Comparison of ENCODE assay signal across 19 mouse cellular contexts in genomic region chr17:35088151-35088550, GRCm38 (mm10). TPM values are rescaled to one million over a fixed set of nuclear protein-coding genes. Genes with fewer than 3 reads are reported as not detected.
DNase-seq lines count a peak whose midpoint lies in the region; ATAC-seq and TF ChIP-seq lines count a peak whose summit lies in the region.
"Had no signal": no experiment of that assay in that cellular context is flagged by ENCODE, and none has a peak within 500 bp of the region (broad histone marks: within the 10 kb centered on the region; RNA-seq: fewer than 3 reads in every experiment).

No protein-coding gene starts in this region.

- WGBS in forebrain, postnatal 0 days, result 51% methylated on average over 2 of the region's 2 CpGs
- WGBS in forebrain, embryonic 14.5 days, result 52% methylated on average over 2 of the region's 2 CpGs
- whole genome bisulfite sequencing in liver, postnatal 0 days (ENCODE audit: insufficient replicate concordance), result 47% methylated on average over 2 of the region's 2 CpGs
- 45% methylated on average over 2 of the region's 2 CpGs for WGBS in liver, embryonic 12.5 days (ENCODE audit: insufficient replicate concordance)
- WGBS in midbrain, embryonic 11.5 days, result 57% methylated on average over 2 of the region's 2 CpGs

- H3K36me3 ChIP-seq in forebrain, postnatal 0 days (ENCODE audit: insufficient read depth), result peaks cover 17% of the 10 kb centered on the region
- peaks cover 17% of the 10 kb centered on the region for H3K36me3 ChIP-seq in forebrain, embryonic 14.5 days (ENCODE audit: control insufficient read depth, insufficient read depth, low read length)
- H3K36me3 ChIP-seq in liver, postnatal 0 days (replicated peaks; ENCODE audit: insufficient read depth, low read length), result peaks cover 20% of the 10 kb centered on the region
- H3K36me3 ChIP-seq in liver, embryonic 12.5 days, result peaks cover 27% of the 10 kb centered on the region
- H3K36me3 ChIP-seq in CH12.LX (replicated peaks in 1 of 2; ENCODE audit: control insufficient read depth in 1 of 2, insufficient read depth in 1 of 2, low read length in 1 of 2), result peaks cover 13 to 29% of the 10 kb centered on the region in 2 experiments
- H3K36me3 ChIP-seq in midbrain, embryonic 11.5 days (ENCODE audit: control insufficient read depth, insufficient read depth, low read length), result no peaks in the 10 kb centered on the region

- no peak overlapping the region for H3K4me3 ChIP-seq in forebrain, postnatal 0 days (ENCODE audit: low read depth, low read length)
- H3K4me3 ChIP-seq in forebrain, embryonic 14.5 days (ENCODE audit: low read depth, low read length), result no peak overlapping the region
- H3K4me3 ChIP-seq in liver, postnatal 0 days (ENCODE audit: low read depth, low read length), result no peak overlapping the region
- H3K4me3 ChIP-seq in liver, embryonic 12.5 days, result no peak overlapping the region
- H3K4me3 ChIP-seq in CH12.LX (replicated peaks in 1 of 3; ENCODE audit: low read depth in 2 of 3, low read length in 2 of 3, poor library complexity in 1 of 3), result no peak overlapping the region
- no peak overlapping the region for H3K4me3 ChIP-seq in midbrain, embryonic 11.5 days (ENCODE audit: low read depth, low read length)

- peaks cover 3% of the 10 kb centered on the region; the same call in 1 of the 2 replicates for H3K4me1 ChIP-seq in forebrain, postnatal 0 days (ENCODE audit: insufficient read depth)
- peaks cover 6% of the 10 kb centered on the region for H3K4me1 ChIP-seq in forebrain, embryonic 14.5 days (ENCODE audit: control insufficient read depth, insufficient read depth, low read length)
- peaks cover 13% of the 10 kb centered on the region for H3K4me1 ChIP-seq in liver, postnatal 0 days (ENCODE audit: insufficient read depth)
- H3K4me1 ChIP-seq in liver, embryonic 12.5 days, result peaks cover 48% of the 10 kb centered on the region
- H3K4me1 ChIP-seq in CH12.LX (ENCODE audit: control insufficient read depth in 1 of 2, insufficient read depth in 2 of 2), result peaks cover 6 to 10% of the 10 kb centered on the region in 2 experiments
- peaks cover 5% of the 10 kb centered on the region for H3K4me1 ChIP-seq in midbrain, embryonic 11.5 days (ENCODE audit: control insufficient read depth, insufficient read depth, low read length)

- ATAC-seq in forebrain, postnatal 0 days, result no peak; the same call in 1 of the 2 replicates
- ATAC-seq in forebrain, embryonic 14.5 days, result no peak
- ATAC-seq in liver, postnatal 0 days, result no peak
- no peak for ATAC-seq in liver, embryonic 12.5 days
- no peak for ATAC-seq in midbrain, embryonic 11.5 days (ENCODE audit: low FRiP score)
- no peak for ATAC-seq in cerebellum, adult (ENCODE audit: insufficient number of reproducible peaks, low FRiP score, low TSS enrichment)

- in situ Hi-C loops in CH12.LX (cut with MboI; ENCODE audit: low pct_ligation_motif_present, low pct_unique_long_range_greater_than_20kb, low sequenced_read_pairs), result no loop called here

- no peak; the same call in none of the 2 replicates for TF ChIP-seq RAD21 in CH12.LX (IDR thresholded peaks at IDR 0.05; ENCODE audit: low read depth, low read length)

- peak; percentile 63 for TF ChIP-seq CTCF in forebrain, postnatal 0 days (IDR thresholded peaks at IDR 0.05; ENCODE audit: low read depth)
- peak; percentile 41; the same call in 1 of the 2 replicates for TF ChIP-seq CTCF in liver, postnatal 0 days (IDR thresholded peaks at IDR 0.05; ENCODE audit: low read depth)
- peak in 1 of 2 experiments; percentile 72; a peak in 2 of 4 replicates for TF ChIP-seq CTCF in CH12.LX (conservative IDR thresholded peaks at IDR 0.05 in 1 of 2, IDR thresholded peaks at IDR 0.05 in 1 of 2; ENCODE audit: low read depth in 2 of 2, low read length in 2 of 2)

- H3K79me2 ChIP-seq in CH12.LX (replicated peaks; ENCODE audit: control insufficient read depth, extremely low read depth, insufficient read depth, poor library complexity, severe bottlenecking), result no peaks in the 10 kb centered on the region; the same call in 1 of the 2 replicates

- no peak for TF ChIP-seq EP300 in liver, postnatal 0 days (IDR thresholded peaks at IDR 0.05; ENCODE audit: low read depth)
- TF ChIP-seq EP300 in CH12.LX (IDR thresholded peaks at IDR 0.05; ENCODE audit: low read length), result no peak

- no peak overlapping the region for H3K4me2 ChIP-seq in forebrain, postnatal 0 days (ENCODE audit: low read depth)
- H3K4me2 ChIP-seq in forebrain, embryonic 14.5 days (ENCODE audit: low read length), result no peak overlapping the region
- no peak overlapping the region for H3K4me2 ChIP-seq in liver, postnatal 0 days (ENCODE audit: low read depth, low read length)
- no peak overlapping the region; the same call in 1 of the 2 replicates for H3K4me2 ChIP-seq in liver, embryonic 12.5 days
- no peak overlapping the region for H3K4me2 ChIP-seq in CH12.LX (ENCODE audit: insufficient read depth, low read depth, poor library complexity, severe bottlenecking)
- H3K4me2 ChIP-seq in midbrain, embryonic 11.5 days, result no peak overlapping the region

- no peak for TF ChIP-seq POLR2A in CH12.LX (IDR thresholded peaks at IDR 0.05; ENCODE audit: low read depth, low read length)

- 0 out of 2 replicates have a peak overlapping the region, but pooled peaks have one; percentile 1 for H3K27ac ChIP-seq in forebrain, postnatal 0 days (ENCODE audit: low read depth, low read length)
- H3K27ac ChIP-seq in forebrain, embryonic 14.5 days (ENCODE audit: low read depth, low read length), result no peak overlapping the region
- no peak overlapping the region for H3K27ac ChIP-seq in liver, postnatal 0 days (ENCODE audit: low read depth)
- no peak overlapping the region for H3K27ac ChIP-seq in liver, embryonic 12.5 days
- H3K27ac ChIP-seq in CH12.LX (ENCODE audit: insufficient read depth, low read depth), result no peak overlapping the region
- H3K27ac ChIP-seq in midbrain, embryonic 11.5 days (ENCODE audit: low read depth, low read length), result no peak overlapping the region
- H3K27ac ChIP-seq: neural tube, embryonic 12.5 days had no signal

- H3K9me3 ChIP-seq in forebrain, postnatal 0 days (ENCODE audit: low read length), result no peaks in the 10 kb centered on the region
- no peaks in the 10 kb centered on the region for H3K9me3 ChIP-seq in forebrain, embryonic 14.5 days (replicated peaks; ENCODE audit: control insufficient read depth, low read length)
- H3K9me3 ChIP-seq in liver, postnatal 0 days (ENCODE audit: low read length), result no peaks in the 10 kb centered on the region
- H3K9me3 ChIP-seq in liver, embryonic 12.5 days (replicated peaks), result no peaks in the 10 kb centered on the region
- H3K9me3 ChIP-seq in CH12.LX (replicated peaks; ENCODE audit: low read length), result no peaks in the 10 kb centered on the region
- no peaks in the 10 kb centered on the region for H3K9me3 ChIP-seq in midbrain, embryonic 11.5 days (ENCODE audit: control insufficient read depth, low read length)
- H3K9me3 ChIP-seq: midbrain, embryonic 13.5 days; neural tube, embryonic 12.5 days; stomach, embryonic 15.5 days had no signal

- dilution Hi-C loops in CH12.LX (cut with MboI; ENCODE audit: extremely low pct_ligation_motif_present, extremely low pct_unique_long_range_greater_than_20kb, low sequenced_read_pairs), result no loop called here

- DNase-seq in forebrain, postnatal 0 days, result peak; percentile 43
- DNase-seq in forebrain, embryonic 14.5 days (ENCODE audit: low spot score), result no peak
- no peak for DNase-seq in liver, postnatal 0 days
- DNase-seq in CH12.LX (ENCODE audit: extremely low read depth), result peak; percentile 31
- peak; percentile 47 for DNase-seq in induced T-regulatory cell, adult 2 months (ENCODE audit: low read depth)
- no peak for DNase-seq in midbrain, embryonic 11.5 days (ENCODE audit: low spot score, missing footprints)
- DNase-seq: cerebellum, adult 8-10 months; heart, adult 11 months; lung, postnatal 4 days had no signal

- H3K9ac ChIP-seq in forebrain, postnatal 0 days, result no peak overlapping the region
- H3K9ac ChIP-seq in forebrain, embryonic 14.5 days (ENCODE audit: low read length), result no peak overlapping the region
- no peak overlapping the region for H3K9ac ChIP-seq in liver, postnatal 0 days (replicated peaks)
- H3K9ac ChIP-seq in liver, embryonic 12.5 days, result no peak overlapping the region
- H3K9ac ChIP-seq in CH12.LX (ENCODE audit: insufficient read depth, low read depth), result no peak overlapping the region
- no peak overlapping the region for H3K9ac ChIP-seq in midbrain, embryonic 11.5 days (ENCODE audit: low read length)
- H3K9ac ChIP-seq: neural tube, embryonic 12.5 days; stomach, embryonic 15.5 days had no signal

- no peaks in the 10 kb centered on the region for H3K27me3 ChIP-seq in forebrain, postnatal 0 days (ENCODE audit: insufficient read depth, low read length)
- H3K27me3 ChIP-seq in forebrain, embryonic 14.5 days (replicated peaks; ENCODE audit: control insufficient read depth, insufficient read depth, low read length), result no peaks in the 10 kb centered on the region
- no peaks in the 10 kb centered on the region for H3K27me3 ChIP-seq in liver, postnatal 0 days (ENCODE audit: insufficient read depth, low read length)
- H3K27me3 ChIP-seq in liver, embryonic 12.5 days (replicated peaks), result no peaks in the 10 kb centered on the region
- H3K27me3 ChIP-seq in CH12.LX (replicated peaks), result peaks cover 17% of the 10 kb centered on the region
- no peaks in the 10 kb centered on the region for H3K27me3 ChIP-seq in midbrain, embryonic 11.5 days (ENCODE audit: control insufficient read depth, insufficient read depth, low read length)
- H3K27me3 ChIP-seq: neural tube, embryonic 12.5 days; stomach, embryonic 15.5 days had no signal

RNA-seq across cellular contexts. Expression of gene Abhd16a, which starts 0.9 kb away (rescaled TPM):
- total RNA-seq in forebrain, postnatal 0 days (2014; rRNA removed), result 139 and 202 TPM in 2 replicates
- polyA plus RNA-seq in forebrain, postnatal 0 days (2015; fragmentation: Nextera tagmentation; extraction: Ambion mirVana), result 92.8 and 96.3 TPM in 2 replicates
- polyA plus RNA-seq in forebrain, embryonic 14.5 days (2014; fragmentation: Nextera tagmentation; extraction: Ambion mirVana), result 69.9 and 75.7 TPM in 2 replicates
- polyA plus RNA-seq in liver, postnatal 0 days (2015; fragmentation: Nextera tagmentation; extraction: Ambion mirVana), result 47.3 and 49.3 TPM in 2 replicates
- 60.2 and 61.1 TPM in 2 replicates for polyA plus RNA-seq in liver, embryonic 12.5 days (2016; fragmentation: Nextera tagmentation; extraction: Ambion mirVana)
- total RNA-seq in CH12.LX (2012; rRNA removed) (15.3 and 16.2 TPM in 2 replicates), CH12.LX (2014; rRNA removed) (11.7 and 16.6 TPM in 2 replicates)
- polyA plus RNA-seq in CH12.LX (2012; ENCODE audit: insufficient read length, low read depth), result 10.7 and 11.6 TPM in 2 replicates
- polyA plus RNA-seq in midbrain, embryonic 11.5 days (2014; fragmentation: Nextera tagmentation; extraction: Ambion mirVana), result 40.5 and 45.2 TPM in 2 replicates

RNA-seq across cellular contexts. Expression of gene Ly6g6f, which starts 2.7 kb away (rescaled TPM):
- 0.23 TPM in 1 of 2 replicates, not detected in the other for total RNA-seq in forebrain, postnatal 0 days (2014; rRNA removed)
- polyA plus RNA-seq in forebrain, postnatal 0 days (2015; fragmentation: Nextera tagmentation; extraction: Ambion mirVana), result not detected in 2 replicates
- 0.15 TPM in 1 of 2 replicates, not detected in the other for polyA plus RNA-seq in forebrain, embryonic 14.5 days (2014; fragmentation: Nextera tagmentation; extraction: Ambion mirVana)
- polyA plus RNA-seq in liver, postnatal 0 days (2015; fragmentation: Nextera tagmentation; extraction: Ambion mirVana), result 4.0 and 5.3 TPM in 2 replicates
- 10.2 and 10.5 TPM in 2 replicates for polyA plus RNA-seq in liver, embryonic 12.5 days (2016; fragmentation: Nextera tagmentation; extraction: Ambion mirVana)
- total RNA-seq in CH12.LX (2012; rRNA removed) (not detected in 2 replicates), CH12.LX (2014; rRNA removed) (0.22 and 0.54 TPM in 2 replicates)
- polyA plus RNA-seq in CH12.LX (2012; ENCODE audit: insufficient read length, low read depth), result 0.29 and 0.67 TPM in 2 replicates
- 0.28 and 0.74 TPM in 2 replicates for polyA plus RNA-seq in midbrain, embryonic 11.5 days (2014; fragmentation: Nextera tagmentation; extraction: Ambion mirVana)
- total RNA-seq: left cerebral cortex, postnatal 10 days; liver, adult 2 months had no signal
- polyA plus RNA-seq: hindbrain, embryonic 16.5 days had no signal

RNA-seq across cellular contexts. Expression of gene Ly6g6d, which starts 10.3 kb away (rescaled TPM):
- 3.8 TPM in 1 of 2 replicates, not detected in the other for total RNA-seq in forebrain, postnatal 0 days (2014; rRNA removed)
- 1.2 and 1.6 TPM in 2 replicates for polyA plus RNA-seq in forebrain, postnatal 0 days (2015; fragmentation: Nextera tagmentation; extraction: Ambion mirVana)
- polyA plus RNA-seq in forebrain, embryonic 14.5 days (2014; fragmentation: Nextera tagmentation; extraction: Ambion mirVana), result 0.76 and 1.1 TPM in 2 replicates
- polyA plus RNA-seq in liver, postnatal 0 days (2015; fragmentation: Nextera tagmentation; extraction: Ambion mirVana), result 0.54 and 0.60 TPM in 2 replicates
- 0.36 and 0.53 TPM in 2 replicates for polyA plus RNA-seq in liver, embryonic 12.5 days (2016; fragmentation: Nextera tagmentation; extraction: Ambion mirVana)
- total RNA-seq in CH12.LX (2012; rRNA removed), result not detected in 2 replicates
- not detected in 2 replicates for total RNA-seq in CH12.LX (2014; rRNA removed)
- polyA plus RNA-seq in CH12.LX (2012; ENCODE audit: insufficient read length, low read depth), result 0.44 and 0.46 TPM in 2 replicates
- 0.97 and 1.5 TPM in 2 replicates for polyA plus RNA-seq in midbrain, embryonic 11.5 days (2014; fragmentation: Nextera tagmentation; extraction: Ambion mirVana)
- total RNA-seq: liver, adult 2 months had no signal

RNA-seq across cellular contexts. Expression of gene Ly6g6e, which starts 11.4 kb away (rescaled TPM):
- total RNA-seq in forebrain, postnatal 0 days (2014; rRNA removed), result 0.38 and 3.9 TPM in 2 replicates
- polyA plus RNA-seq in forebrain, postnatal 0 days (2015; fragmentation: Nextera tagmentation; extraction: Ambion mirVana), result 2.9 and 3.9 TPM in 2 replicates
- polyA plus RNA-seq in forebrain, embryonic 14.5 days (2014; fragmentation: Nextera tagmentation; extraction: Ambion mirVana), result 10.1 and 10.7 TPM in 2 replicates
- 0.19 TPM in 1 of 2 replicates, not detected in the other for polyA plus RNA-seq in liver, postnatal 0 days (2015; fragmentation: Nextera tagmentation; extraction: Ambion mirVana)
- 0.23 TPM in 1 of 2 replicates, not detected in the other for polyA plus RNA-seq in liver, embryonic 12.5 days (2016; fragmentation: Nextera tagmentation; extraction: Ambion mirVana)
- not detected in 2 replicates for total RNA-seq in CH12.LX (2012; rRNA removed)
- total RNA-seq in CH12.LX (2014; rRNA removed), result not detected in 2 replicates
- polyA plus RNA-seq in CH12.LX (2012; ENCODE audit: insufficient read length, low read depth), result not detected in 2 replicates
- polyA plus RNA-seq in midbrain, embryonic 11.5 days (2014; fragmentation: Nextera tagmentation; extraction: Ambion mirVana), result not detected in 2 replicates

RNA-seq across cellular contexts. Expression of gene Ly6g5c, which starts 19.9 kb away (rescaled TPM):
- total RNA-seq in forebrain, postnatal 0 days (2014; rRNA removed), result not detected in 2 replicates
- polyA plus RNA-seq in forebrain, postnatal 0 days (2015; fragmentation: Nextera tagmentation; extraction: Ambion mirVana), result not detected in 2 replicates
- polyA plus RNA-seq in forebrain, embryonic 14.5 days (2014; fragmentation: Nextera tagmentation; extraction: Ambion mirVana), result not detected in 2 replicates
- polyA plus RNA-seq in liver, postnatal 0 days (2015; fragmentation: Nextera tagmentation; extraction: Ambion mirVana), result not detected in 2 replicates
- not detected in 2 replicates for polyA plus RNA-seq in liver, embryonic 12.5 days (2016; fragmentation: Nextera tagmentation; extraction: Ambion mirVana)
- not detected in 2 replicates for total RNA-seq in CH12.LX (2012; rRNA removed)
- total RNA-seq in CH12.LX (2014; rRNA removed), result not detected in 2 replicates
- not detected in 2 replicates for polyA plus RNA-seq in CH12.LX (2012; ENCODE audit: insufficient read length, low read depth)
- polyA plus RNA-seq in midbrain, embryonic 11.5 days (2014; fragmentation: Nextera tagmentation; extraction: Ambion mirVana), result not detected in 2 replicates
- total RNA-seq: left cerebral cortex, postnatal 10 days; liver, adult 2 months had no signal
- polyA plus RNA-seq: brain, embryonic 14.5 days; hindbrain, embryonic 16.5 days; kidney, embryonic 14.5 days; liver, adult 2 months; midbrain, embryonic 13.5 days; neural tube, embryonic 12.5 days; stomach, embryonic 15.5 days had no signal

Comparison
In these comparisons a context has a peak if more than half of its experiments do, and no peak if none do; other contexts are left out.
1. DNase-seq: peak in forebrain, postnatal 0 days (single experiment), CH12.LX (single experiment) and induced T-regulatory cell, adult 2 months (single experiment); none in forebrain, embryonic 14.5 days (single experiment), liver, postnatal 0 days (single experiment) and midbrain, embryonic 11.5 days (single experiment).